Mouse (Mus musculus): ENCODE results near the gene Arvcf.

- TF ChIP-seq ZNF384 (IDR thresholded peaks at IDR 0.05; ENCODE audit: low read depth, low read length) (no peak), POLR2A (IDR thresholded peaks at IDR 0.05; ENCODE audit: control insufficient read depth in 1 of 2, insufficient read depth in 1 of 2, low read depth in 1 of 2, low read length in 2 of 2, poor library complexity in 1 of 2) (no peak), EP300 (IDR thresholded peaks at IDR 0.05; ENCODE audit: low read depth in 1 of 2, low read length in 2 of 2) (no peak), GATA1 (IDR thresholded peaks at IDR 0.05; ENCODE audit: low read depth, low read length) (no peak), CTCF (IDR thresholded peaks at IDR 0.05 in 2 of 3, conservative IDR thresholded peaks at IDR 0.05 in 1 of 3; ENCODE audit: control insufficient read depth in 1 of 3, insufficient read depth in 1 of 3, low read depth in 2 of 3, low read length in 3 of 3, poor library complexity in 1 of 3, severe bottlenecking in 1 of 3) (no peak), TCF12 (IDR thresholded peaks at IDR 0.05; ENCODE audit: low read depth, low read length) (no peak), HCFC1 (IDR thresholded peaks at IDR 0.05; ENCODE audit: low read depth, low read length) (no peak; the same call in 1 of the 2 replicates), UBTF (IDR thresholded peaks at IDR 0.05; ENCODE audit: borderline replicate concordance, insufficient read depth, low read depth, low read length) (no peak), SIN3A (IDR thresholded peaks at IDR 0.05; ENCODE audit: low read length) (no peak)
Observed at GRCm38 (mm10) chr16:18341605-18342004, 6.4 kb upstream of the Arvcf start.

Data from MEL (cell line).